Mouse (Mus musculus) gastrocnemius, postnatal 10 days (tissue): ENCODE data around the gene Atp6v1b1. TPM values are rescaled to one million over a fixed set of nuclear protein-coding genes. Genes with fewer than 3 reads are reported as not detected.
A peak's percentile ranks its signal among the peaks of the same experiment; 100 is the strongest.

Experiments used
- DNase-seq: peaks from one replicate; pipeline ENCODE4 v3.0.0; 2021; ENCODE audit warnings: mixed read lengths
- total RNA-seq, 2 experiments: library from RNA; stranded (reverse); gene quantifications; 2 replicates each; pipeline ENCODE4 v1.2.3; 2021

The Atp6v1b1 gene
- total RNA-seq, 2 experiments from 2014 or later = not detected

GRCm38 (mm10) chr6:83715461-83716196 lies 27.2 kb upstream of the Atp6v1b1 start:
- no peak for DNase-seq

- no peak for DNase-seq
Measured at GRCm38 (mm10) chr6:83717026-83717425, 25.8 kb upstream of the Atp6v1b1 start.

GRCm38 (mm10) chr6:83722526-83722925 lies 20.3 kb upstream of the Atp6v1b1 start:
- no peak for DNase-seq

- DNase-seq = no peak
Measured at GRCm38 (mm10) chr6:83727178-83727577, 15.6 kb upstream of the Atp6v1b1 start.

GRCm38 (mm10) chr6:83728488-83728887 lies 14.3 kb upstream of the Atp6v1b1 start:
- no peak for DNase-seq

GRCm38 (mm10) chr6:83729350-83729970 lies 13.3 kb upstream of the Atp6v1b1 start:
- DNase-seq = no peak

- DNase-seq = peak; percentile 84
Measured at GRCm38 (mm10) chr6:83731128-83731527, 11.7 kb upstream of the Atp6v1b1 start.

- no peak for DNase-seq
Measured at GRCm38 (mm10) chr6:83737311-83737710, 5.5 kb upstream of the Atp6v1b1 start.

- DNase-seq = no peak
Measured at GRCm38 (mm10) chr6:83738596-83738995, 4.2 kb upstream of the Atp6v1b1 start.

GRCm38 (mm10) chr6:83743212-83743611 lies 422 bp downstream of the Atp6v1b1 start:
- no peak for DNase-seq

- DNase-seq = no peak
Measured at GRCm38 (mm10) chr6:83744126-83744525, 1.3 kb downstream of the Atp6v1b1 start.

GRCm38 (mm10) chr6:83744557-83744956 lies 1.8 kb downstream of the Atp6v1b1 start:
- DNase-seq = no peak

- no peak for DNase-seq
Measured at GRCm38 (mm10) chr6:83745466-83745865, 2.7 kb downstream of the Atp6v1b1 start.

- no peak for DNase-seq
Measured at GRCm38 (mm10) chr6:83749286-83749685, 6.5 kb downstream of the Atp6v1b1 start.

GRCm38 (mm10) chr6:83750171-83750684 lies 7.4 kb downstream of the Atp6v1b1 start:
- peak; percentile 71 for DNase-seq

- no peak for DNase-seq
Measured at GRCm38 (mm10) chr6:83756051-83756450, 13.3 kb downstream of the Atp6v1b1 start.

- no peak for DNase-seq
Measured at GRCm38 (mm10) chr6:83762344-83762743, 19.6 kb downstream of the Atp6v1b1 start, which contains the start of gene Ankrd53. Ankrd53 (plus strand) TSS chr6:83762644.

GRCm38 (mm10) chr6:83762880-83763431 lies 20.2 kb downstream of the Atp6v1b1 start:
- peak; percentile 25 for DNase-seq

- DNase-seq = no peak
Measured at GRCm38 (mm10) chr6:83766982-83767381, 24.2 kb downstream of the Atp6v1b1 start.

- DNase-seq = no peak
Measured at GRCm38 (mm10) chr6:83768485-83768884, 25.7 kb downstream of the Atp6v1b1 start.

GRCm38 (mm10) chr6:83774126-83774525 lies 31.3 kb downstream of the Atp6v1b1 start:
- DNase-seq = no peak

- DNase-seq = no peak
Measured at GRCm38 (mm10) chr6:83774781-83775563, 32.2 kb downstream of the Atp6v1b1 start.
